In the genomic region with DNA sequence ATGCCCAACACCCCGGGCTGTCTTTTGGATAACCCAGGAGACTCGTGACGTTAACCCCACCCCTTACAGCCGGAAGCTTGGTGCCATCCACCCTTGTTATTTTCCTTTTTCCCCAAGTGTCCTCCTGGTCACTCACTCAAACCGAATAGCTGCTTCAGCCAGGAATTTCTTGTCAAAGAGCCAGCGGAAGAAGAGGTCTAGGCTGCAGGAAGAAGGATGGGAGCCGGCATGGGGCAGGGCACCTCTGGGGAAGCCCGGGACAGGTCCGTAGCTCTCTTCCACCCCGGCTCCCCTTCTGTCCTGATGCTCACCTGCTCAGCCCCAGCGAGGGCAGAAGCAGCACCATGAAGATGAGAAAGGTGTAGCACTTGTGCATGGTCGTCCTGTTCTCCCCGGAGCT, we compare ENCODE assay signal across 14 mouse cellular contexts. TPM values are rescaled to one million over a fixed set of nuclear protein-coding genes. Genes with fewer than 3 reads are reported as not detected.
"Had no signal": no experiment of that assay in that cellular context is flagged by ENCODE, and none has a peak within 500 bp of the region (broad histone marks: within the 10 kb centered on the region; RNA-seq: fewer than 3 reads in every experiment).

No protein-coding gene starts in this region.

- H3K4me2 ChIP-seq: limb, embryonic 12.5 days; liver, embryonic 11.5 days; liver, embryonic 15.5 days; lung, embryonic 15.5 days; neural tube, embryonic 12.5 days had no signal

- H3K9me3 ChIP-seq: limb, embryonic 12.5 days; liver, embryonic 15.5 days; lung, embryonic 15.5 days; neural tube, embryonic 12.5 days had no signal

- H3K27ac ChIP-seq: limb, embryonic 12.5 days; liver, embryonic 15.5 days; lung, embryonic 15.5 days; neural tube, embryonic 12.5 days had no signal

- DNase-seq: kidney, adult 8-10 months; layer of hippocampus, adult 9-11 months; midbrain, embryonic 14.5 days; right cerebral cortex, postnatal 4 days; spleen, adult 18-20 months; thymus, adult 18-20 months; thymus, postnatal 14 days had no signal

- H3K27me3 ChIP-seq: limb, embryonic 12.5 days; liver, embryonic 15.5 days; lung, embryonic 15.5 days; neural tube, embryonic 12.5 days had no signal

- ATAC-seq: intestine, embryonic 16.5 days had no signal

- H3K4me3 ChIP-seq: limb, embryonic 12.5 days; liver, embryonic 15.5 days; lung, embryonic 15.5 days; neural tube, embryonic 12.5 days had no signal

- H3K4me1 ChIP-seq: limb, embryonic 12.5 days; lung, embryonic 15.5 days; neural tube, embryonic 12.5 days had no signal

- H3K9ac ChIP-seq: limb, embryonic 12.5 days; liver, embryonic 15.5 days; lung, embryonic 15.5 days; neural tube, embryonic 12.5 days had no signal

RNA-seq across cellular contexts. Expression of gene Capn11, which starts 5.5 kb away (rescaled TPM):
- polyA plus RNA-seq: stomach, embryonic 14.5 days had no signal
